Mouse (Mus musculus) adrenal gland, adult 8-10 months (tissue): Measurements from ENCODE around the gene Ugt1a6a. TPM values are rescaled to one million over a fixed set of nuclear protein-coding genes. Genes with fewer than 3 reads are reported as not detected.
"Not testable (repeated sequence)": the region's sequence is repeated elsewhere in the genome, so short reads cannot be mapped to it uniquely, and the experiment has no call there.

ENCODE experiments used
- DNase-seq: peaks from one replicate; pipeline ENCODE4 v3.0.0; 2022
- total RNA-seq, 4 experiments: library from RNA; stranded (reverse); gene quantifications; 2 replicates each; pipeline ENCODE4 v1.2.4; 2022

The Ugt1a6a gene
- total RNA-seq, 4 experiments from 2014 or later, result 5.9 to 25.6 (median 9.6) TPM

- not testable (repeated sequence) for DNase-seq
Measured at GRCm38 (mm10) chr1:88135229-88135904, 758 bp downstream of the Ugt1a6a start.

GRCm38 (mm10) chr1:88136646-88137045 lies 2.0 kb downstream of the Ugt1a6a start:
- no peak for DNase-seq

GRCm38 (mm10) chr1:88137264-88137663 lies 2.7 kb downstream of the Ugt1a6a start:
- DNase-seq, result no peak

- no peak for DNase-seq
Measured at GRCm38 (mm10) chr1:88138145-88138544, 3.5 kb downstream of the Ugt1a6a start.

GRCm38 (mm10) chr1:88140492-88140891 lies 5.9 kb downstream of the Ugt1a6a start:
- DNase-seq, result not testable (repeated sequence)

- DNase-seq, result not testable (repeated sequence)
Measured at GRCm38 (mm10) chr1:88143966-88144675, 9.5 kb downstream of the Ugt1a6a start.

GRCm38 (mm10) chr1:88145278-88145677 lies 10.7 kb downstream of the Ugt1a6a start:
- not testable (repeated sequence) for DNase-seq

- not testable (repeated sequence) for DNase-seq
Measured at GRCm38 (mm10) chr1:88150133-88150532, 15.5 kb downstream of the Ugt1a6a start.

- DNase-seq, result no peak
Measured at GRCm38 (mm10) chr1:88158430-88158829, 23.8 kb downstream of the Ugt1a6a start.

GRCm38 (mm10) chr1:88165711-88166110 lies 31.1 kb downstream of the Ugt1a6a start, which contains the start of gene Ugt1a5:
Gene Ugt1a5 (plus strand): TSS chr1:88166012.
- no peak for DNase-seq

- DNase-seq, result not testable (repeated sequence)
Measured at GRCm38 (mm10) chr1:88172190-88172589, 37.6 kb downstream of the Ugt1a6a start.

- no peak for DNase-seq
Measured at GRCm38 (mm10) chr1:88179657-88180056, 45.0 kb downstream of the Ugt1a6a start.

- DNase-seq, result no peak
Measured at GRCm38 (mm10) chr1:88186325-88186935, 51.8 kb downstream of the Ugt1a6a start.

GRCm38 (mm10) chr1:88192136-88192535 lies 57.5 kb downstream of the Ugt1a6a start:
- no peak for DNase-seq

GRCm38 (mm10) chr1:88195687-88196086 lies 61.1 kb downstream of the Ugt1a6a start:
- no peak for DNase-seq

- no peak for DNase-seq
Measured at GRCm38 (mm10) chr1:88197443-88197842, 62.8 kb downstream of the Ugt1a6a start.

- no peak for DNase-seq
Measured at GRCm38 (mm10) chr1:88199996-88200395, 65.4 kb downstream of the Ugt1a6a start.

- DNase-seq, result no peak
Measured at GRCm38 (mm10) chr1:88200456-88200855, 65.8 kb downstream of the Ugt1a6a start, which contains the start of gene Ugt1a2. Gene Ugt1a2 (plus strand): TSS chr1:88200601.

- DNase-seq, result peak; percentile 60
Measured at GRCm38 (mm10) chr1:88205294-88205922, 70.8 kb downstream of the Ugt1a6a start, which contains the start of gene Dnajb3. Gene Dnajb3 (minus strand): TSS chr1:88205782.

- no peak for DNase-seq
Measured at GRCm38 (mm10) chr1:88206843-88207479, 72.4 kb downstream of the Ugt1a6a start.

GRCm38 (mm10) chr1:88211812-88212211 lies 77.2 kb downstream of the Ugt1a6a start, which contains the start of gene Ugt1a1:
Gene Ugt1a1 (plus strand): TSS chr1:88211959.
- no peak for DNase-seq
